Mouse (Mus musculus) intestine, embryonic 16.5 days (tissue): ENCODE data around the gene Cyb561. TPM values are rescaled to one million over a fixed set of nuclear protein-coding genes. Genes with fewer than 3 reads are reported as not detected.
A peak's percentile ranks its signal among the peaks of the same experiment; 100 is the strongest.

Experiments used
- ATAC-seq: fragments of 200-750 bp; cut with Nextera tagmentation; 2 replicates; pipeline ENCODE4 v1.8.0; 2017; ENCODE audit warnings: moderate TSS enrichment, moderate library complexity
- H3K27ac ChIP-seq: fragments of 300-500 bp; sonication (generic); 2 replicates; pipeline ENCODE4 v1.5.1; 2014; ENCODE audit warnings: mild to moderate bottlenecking, low read length
- H3K27me3 ChIP-seq: fragments of 300-500 bp; sonication (generic); replicated peaks from 2 replicates; pipeline ENCODE4 v1.6.1; 2014; ENCODE audit warnings: low read length, control low read depth, mixed read lengths; ENCODE audit not compliant: control insufficient read depth, insufficient read depth
- H3K36me3 ChIP-seq: fragments of 300-500 bp; sonication (generic); 2 replicates; pipeline ENCODE4 v1.6.1; 2014; ENCODE audit warnings: low read length, control low read depth; ENCODE audit not compliant: control insufficient read depth, insufficient read depth
- H3K4me1 ChIP-seq: fragments of 300-500 bp; sonication (generic); 2 replicates; pipeline ENCODE4 v1.6.1; 2014; ENCODE audit warnings: low read length, control low read depth, mixed read lengths; ENCODE audit not compliant: control insufficient read depth, insufficient read depth
- H3K4me2 ChIP-seq: fragments of 300-500 bp; sonication (generic); 2 replicates; pipeline ENCODE4 v1.6.1; 2014; ENCODE audit warnings: low read depth, low read length, control low read depth
- H3K4me3 ChIP-seq: fragments of 300-500 bp; sonication (generic); 2 replicates; pipeline ENCODE4 v1.5.1; 2014; ENCODE audit warnings: mild to moderate bottlenecking, low read length
- H3K9ac ChIP-seq: fragments of 300-500 bp; sonication (generic); 2 replicates; pipeline ENCODE4 v1.6.1; 2014; ENCODE audit warnings: low read depth, low read length
- H3K9me3 ChIP-seq: fragments of 300-500 bp; sonication (generic); 2 replicates; pipeline ENCODE4 v1.6.1; 2016; ENCODE audit warnings: low read length, control low read depth; ENCODE audit not compliant: control insufficient read depth
- WGBS: fragments of 180-500 bp; shearing (Covaris S2); extraction: QIAGEN DNeasy Blood & Tissue Kit; methylation state at CpG from one replicate; pipeline ENCODE4 v1.1.7; 2014; 5-methylcytosine and 5-hydroxymethylcytosine counted together
- polyA plus RNA-seq: library from polyadenylated mRNA; unstranded; fragments of >200 nt; fragmentation: Nextera tagmentation; extraction: Ambion mirVana; gene quantifications from 2 replicates; pipeline ENCODE4 v1.2.1, GENCODE M21; 2015

The Cyb561 gene
- polyA plus RNA-seq, 1 experiment from 2014 or later = 46.5 TPM

GRCm38 (mm10) chr11:105934303-105934711 lies 18.8 kb downstream of the Cyb561 start:
- Histone ChIP-seq H3K27ac (no peak overlapping the region), H3K36me3 (no peaks in the 10 kb centered on the region), H3K9ac (no peak overlapping the region), H3K4me2 (no peak overlapping the region), H3K4me1 (no peaks in the 10 kb centered on the region), H3K4me3 (no peak overlapping the region), H3K9me3 (no peaks in the 10 kb centered on the region), H3K27me3 (no peaks in the 10 kb centered on the region)
- ATAC-seq = no peak
- WGBS = 73% methylated on average over 5 of the region's 5 CpGs

- Histone ChIP-seq H3K36me3 (no peaks in the 10 kb centered on the region), H3K9ac (no peak overlapping the region), H3K4me1 (no peaks in the 10 kb centered on the region), H3K4me2 (no peak overlapping the region), H3K27ac (no peak overlapping the region), H3K27me3 (no peaks in the 10 kb centered on the region), H3K9me3 (no peaks in the 10 kb centered on the region), H3K4me3 (no peak overlapping the region)
- ATAC-seq = no peak
- WGBS = 73% methylated on average over 8 of the region's 8 CpGs
Observed at GRCm38 (mm10) chr11:105933746-105934145, 19.4 kb downstream of the Cyb561 start.

- Histone ChIP-seq H3K27me3 (no peaks in the 10 kb centered on the region), H3K4me2 (no peak overlapping the region)
- 87% methylated on average over 3 of the region's 3 CpGs for WGBS
Observed at GRCm38 (mm10) chr11:105931380-105931779, 21.8 kb downstream of the Cyb561 start.

GRCm38 (mm10) chr11:105928171-105928570 lies 25.0 kb downstream of the Cyb561 start:
- Histone ChIP-seq H3K4me3 (no peak overlapping the region), H3K36me3 (no peaks in the 10 kb centered on the region), H3K9ac (no peak overlapping the region), H3K4me2 (no peak overlapping the region), H3K27me3 (no peaks in the 10 kb centered on the region), H3K9me3 (no peaks in the 10 kb centered on the region), H3K4me1 (no peaks in the 10 kb centered on the region), H3K27ac (no peak overlapping the region)
- ATAC-seq = no peak
- WGBS = 76% methylated on average over 5 of the region's 5 CpGs

More at GRCm38 (mm10) chr11:105931380-105931779, 21.8 kb downstream of the Cyb561 start:
- no peaks in the 10 kb centered on the region for H3K4me1 ChIP-seq
- H3K36me3 ChIP-seq = no peaks in the 10 kb centered on the region
- no peak overlapping the region for H3K9ac ChIP-seq
- no peak overlapping the region for H3K4me3 ChIP-seq
- no peak for ATAC-seq
- H3K27ac ChIP-seq = no peak overlapping the region
- H3K9me3 ChIP-seq = no peaks in the 10 kb centered on the region

- WGBS = 62% methylated on average over 14 of the region's 14 CpGs
- Histone ChIP-seq H3K4me2 (no peak overlapping the region), H3K27me3 (no peaks in the 10 kb centered on the region), H3K9me3 (no peaks in the 10 kb centered on the region), H3K4me1 (no peaks in the 10 kb centered on the region), H3K9ac (no peak overlapping the region), H3K27ac (no peak overlapping the region), H3K36me3 (no peaks in the 10 kb centered on the region), H3K4me3 (no peak overlapping the region)
- peak; percentile 69; the same call in 1 of the 2 replicates for ATAC-seq
Observed at GRCm38 (mm10) chr11:105927065-105928030, 25.8 kb downstream of the Cyb561 start.

- Histone ChIP-seq H3K9me3 (no peaks in the 10 kb centered on the region), H3K36me3 (no peaks in the 10 kb centered on the region), H3K4me2 (no peak overlapping the region), H3K27ac (no peak overlapping the region), H3K4me3 (no peak overlapping the region), H3K9ac (no peak overlapping the region), H3K4me1 (no peaks in the 10 kb centered on the region), H3K27me3 (no peaks in the 10 kb centered on the region)
- WGBS = 92% methylated on average over 20 of the region's 20 CpGs
- ATAC-seq = no peak
Observed at GRCm38 (mm10) chr11:105922769-105923663, 30.1 kb downstream of the Cyb561 start.

GRCm38 (mm10) chr11:105921275-105921674 lies 31.9 kb downstream of the Cyb561 start:
- Histone ChIP-seq H3K4me1 (no peaks in the 10 kb centered on the region), H3K9me3 (no peaks in the 10 kb centered on the region), H3K4me3 (no peak overlapping the region), H3K36me3 (no peaks in the 10 kb centered on the region), H3K27ac (no peak overlapping the region), H3K9ac (no peak overlapping the region), H3K4me2 (no peak overlapping the region), H3K27me3 (no peaks in the 10 kb centered on the region)
- no peak for ATAC-seq
- WGBS = 86% methylated on average over 5 of the region's 5 CpGs

GRCm38 (mm10) chr11:105920836-105921235 lies 32.3 kb downstream of the Cyb561 start:
- no peak for ATAC-seq
- no peak overlapping the region for H3K4me3 ChIP-seq
- no peaks in the 10 kb centered on the region for H3K4me1 ChIP-seq
- H3K27me3 ChIP-seq = no peaks in the 10 kb centered on the region
- no peaks in the 10 kb centered on the region for H3K9me3 ChIP-seq
- H3K4me2 ChIP-seq = no peak overlapping the region
- 92% methylated on average over 2 of the region's 2 CpGs for WGBS
- H3K36me3 ChIP-seq = no peaks in the 10 kb centered on the region
- no peak overlapping the region for H3K27ac ChIP-seq
- H3K9ac ChIP-seq = no peak overlapping the region

GRCm38 (mm10) chr11:105920098-105920785 lies 32.9 kb downstream of the Cyb561 start:
- Histone ChIP-seq H3K27ac (no peak overlapping the region), H3K4me3 (no peak overlapping the region), H3K4me2 (no peak overlapping the region), H3K9ac (no peak overlapping the region), H3K9me3 (no peaks in the 10 kb centered on the region), H3K36me3 (no peaks in the 10 kb centered on the region), H3K27me3 (no peaks in the 10 kb centered on the region), H3K4me1 (no peaks in the 10 kb centered on the region)
- no peak for ATAC-seq
- WGBS = 84% methylated on average over 3 of the region's 3 CpGs
